Mouse (Mus musculus): ENCODE results near the gene Vmn1r3. TPM values are rescaled to one million over a fixed set of nuclear protein-coding genes. Genes with fewer than 3 reads are reported as not detected.

Gene Vmn1r3
- polyA plus RNA-seq, 2 experiments from 2014 or later, result not detected

Other genes with a start within 250 kb of the Vmn1r3 start
- not detected for gene Vmn1r2, start 18.0 kb downstream of the Vmn1r3 start, polyA plus RNA-seq (2017; shearing (Covaris generic))